In the genomic region with DNA sequence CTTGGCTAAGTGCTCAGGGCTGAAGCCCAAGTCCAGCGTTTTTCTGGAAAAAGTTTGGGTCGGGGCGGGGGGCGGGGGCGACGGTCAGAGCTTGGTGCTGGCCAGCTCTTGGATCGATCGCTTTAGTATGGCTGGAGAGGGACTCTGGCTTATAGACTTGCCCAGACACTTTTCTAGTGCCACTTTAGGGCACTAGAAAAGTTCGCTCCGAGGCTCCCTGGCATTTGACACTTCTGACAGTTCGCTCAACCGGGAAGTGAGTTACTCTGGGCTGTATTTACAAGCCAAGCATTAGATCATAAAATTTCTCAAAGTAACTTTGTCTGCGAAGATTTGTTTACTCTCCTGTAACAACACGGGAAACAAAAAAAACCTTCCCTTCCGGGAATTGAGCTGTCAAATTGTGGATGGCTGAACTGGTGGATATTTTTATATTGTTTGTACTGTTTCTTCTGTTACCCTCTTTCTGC, we compare ENCODE assay signal across 8 mouse cellular contexts. TPM values are rescaled to one million over a fixed set of nuclear protein-coding genes. Genes with fewer than 3 reads are reported as not detected.
DNase-seq lines count a peak whose midpoint lies in the region; ATAC-seq and TF ChIP-seq lines count a peak whose summit lies in the region.

No protein-coding gene starts in this region.

- peaks cover 3% of the 10 kb centered on the region; the same call in 1 of the 2 replicates for H3K27me3 ChIP-seq in forebrain, embryonic 16.5 days (replicated peaks; ENCODE audit: control insufficient read depth, insufficient read depth, low read length)
- H3K27me3 ChIP-seq in kidney, adult 2 months (replicated peaks; ENCODE audit: control insufficient read depth, insufficient read depth, low read length): no peaks in the 10 kb centered on the region; the same call in 1 of the 2 replicates

- no peak for TF ChIP-seq CTCF in gastrocnemius, adult 2 months (IDR thresholded peaks at IDR 0.05)
- TF ChIP-seq CTCF in kidney, adult 2 months (conservative IDR thresholded peaks at IDR 0.05; ENCODE audit: insufficient read depth, insufficient read length, low read depth, low read length): no peak

- 17% methylated on average over 15 of the region's 15 CpGs for WGBS in forebrain, embryonic 16.5 days
- 2% methylated on average over 15 of the region's 15 CpGs for WGBS in kidney, adult 2 months

- intact Hi-C loops in gastrocnemius, adult 2 months (cut with DNase I): no loop called here

- no peak for TF ChIP-seq POLR2A in kidney, adult 2 months (IDR thresholded peaks at IDR 0.05; ENCODE audit: low read depth, low read length)

- H3K9ac ChIP-seq in forebrain, embryonic 16.5 days (replicated peaks; ENCODE audit: low read depth, low read length): peak overlapping the region; percentile 44

- no peaks in the 10 kb centered on the region for H3K9me3 ChIP-seq in forebrain, embryonic 16.5 days (ENCODE audit: control insufficient read depth, low read length)

- H3K4me2 ChIP-seq in forebrain, embryonic 16.5 days (ENCODE audit: low read length): peak overlapping the region; percentile 86

- peak overlapping the region; percentile 78 for H3K4me3 ChIP-seq in gastrocnemius, adult 2 months
- H3K4me3 ChIP-seq in forebrain, embryonic 16.5 days (replicated peaks; ENCODE audit: low read length): peak overlapping the region; percentile 44
- H3K4me3 ChIP-seq in kidney, adult 2 months (ENCODE audit: insufficient read depth, low read depth, low read length): peak overlapping the region; percentile 62

- H3K4me1 ChIP-seq in forebrain, embryonic 16.5 days (replicated peaks; ENCODE audit: control insufficient read depth, insufficient read depth, low read length): peaks cover 12% of the 10 kb centered on the region
- peaks cover 12% of the 10 kb centered on the region; the same call in 1 of the 2 replicates for H3K4me1 ChIP-seq in kidney, adult 2 months (ENCODE audit: control insufficient read depth, insufficient read depth, low read length)

- ATAC-seq in forebrain, embryonic 16.5 days: peak; percentile 21

- DNase-seq in gastrocnemius, adult 2 months: peak; percentile 28
- no peak for DNase-seq in gastrocnemius, postnatal 25 days
- DNase-seq in kidney, adult 2 months: peak; percentile 77
- DNase-seq in lung, postnatal 14 days: peak; percentile 50
- no peak for DNase-seq in yolk sac, embryonic 10.5 days (ENCODE audit: low spot score)
- DNase-seq in cerebellum, postnatal 36 days: no peak
- no peak for DNase-seq in embryo, embryonic 10 days (ENCODE audit: low spot score)

- H3K27ac ChIP-seq in gastrocnemius, adult 2 months: peak overlapping the region; percentile 84
- no peak overlapping the region for H3K27ac ChIP-seq in forebrain, embryonic 16.5 days (ENCODE audit: low read length)
- H3K27ac ChIP-seq in kidney, adult 2 months (ENCODE audit: insufficient read depth, low read depth, low read length): peak overlapping the region; percentile 86

- no peaks in the 10 kb centered on the region for H3K36me3 ChIP-seq in forebrain, embryonic 16.5 days (ENCODE audit: control insufficient read depth, insufficient read depth)
- no peaks in the 10 kb centered on the region for H3K36me3 ChIP-seq in kidney, adult 2 months (ENCODE audit: control insufficient read depth, insufficient read depth, low read length)

RNA-seq across cellular contexts. Expression of gene Fas, which starts 0.4 kb away (rescaled TPM):
- total RNA-seq in gastrocnemius, adult 2 months (2021): 1 to 10 TPM; 4.0 to 5.8 TPM
- 1 to 10 TPM; 3.7 to 5.5 TPM for total RNA-seq in gastrocnemius, postnatal 25 days (2021)
- polyA plus RNA-seq in forebrain, embryonic 16.5 days (2015; fragmentation: Nextera tagmentation; extraction: Ambion mirVana): 0.63 and 1.5 TPM in 2 replicates
- 3.7 and 4.6 TPM in 2 replicates for polyA plus RNA-seq in kidney, adult 2 months (2012; rRNA removed)

RNA-seq across cellular contexts. Expression of gene Acta2, which starts 35.5 kb away (rescaled TPM):
- 10 to 100 TPM; 52.8 to 61.6 TPM for total RNA-seq in gastrocnemius, adult 2 months (2021)
- 100 to 1,000 TPM in 1 of 2 experiments, 10 to 100 TPM in 1; 66.9 to 129 TPM for total RNA-seq in gastrocnemius, postnatal 25 days (2021)
- polyA plus RNA-seq in forebrain, embryonic 16.5 days (2015; fragmentation: Nextera tagmentation; extraction: Ambion mirVana): 9.1 and 13.3 TPM in 2 replicates
- polyA plus RNA-seq in kidney, adult 2 months (2012; rRNA removed): 88.2 and 172 TPM in 2 replicates

Comparison
In these comparisons a context has a peak if more than half of its experiments do, and no peak if none do; other contexts are left out.
1. DNase-seq: peak in gastrocnemius, adult 2 months (single experiment), kidney, adult 2 months (single experiment) and lung, postnatal 14 days (single experiment); none in gastrocnemius, postnatal 25 days (single experiment), yolk sac, embryonic 10.5 days (single experiment), cerebellum, postnatal 36 days (0 of 2) and embryo, embryonic 10 days (single experiment).
2. Peak in every context shown above with its lines, with median percentiles within 50 percentile points of each other: H3K4me3 ChIP-seq.